Mouse (Mus musculus): ENCODE results near the gene Cfap70.

DNA sequence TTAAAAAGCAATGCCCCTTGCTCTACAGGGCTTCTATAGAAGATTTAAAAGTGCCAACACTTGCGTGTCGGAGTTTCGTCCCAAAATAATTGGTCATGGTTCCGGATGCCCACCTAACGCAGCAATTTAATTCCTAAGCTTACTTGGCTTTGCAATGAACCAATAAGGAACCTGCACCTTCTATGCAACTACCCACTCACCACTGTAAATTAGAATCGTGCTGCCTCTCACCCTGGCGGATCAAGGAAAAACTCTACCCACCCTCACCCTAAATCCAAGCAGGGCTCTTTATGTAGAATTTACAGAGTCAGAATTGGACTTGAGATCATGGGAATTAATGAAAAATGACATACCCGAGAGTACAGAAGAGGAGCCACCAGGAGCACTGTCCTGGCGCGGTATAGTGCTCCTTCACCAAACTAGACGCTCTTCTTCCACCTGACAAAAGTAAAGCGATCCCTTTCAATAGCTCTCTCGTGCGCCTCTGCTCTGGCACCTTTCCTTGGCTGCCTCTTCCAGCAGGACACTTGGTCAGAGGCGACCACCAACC lies 104.5 kb downstream of the Cfap70 start:
- TF ChIP-seq POLR2A (IDR thresholded peaks at IDR 0.05; ENCODE audit: insufficient read depth, low read depth, low read length): no peak
- no peak for TF ChIP-seq CTCF (IDR thresholded peaks at IDR 0.05)
